Mouse (Mus musculus): ENCODE measurements around the gene Tti1.

The Tti1 gene

GRCm38 (mm10) chr2:158036953-158037352, 8.7 kb upstream of the Tti1 start:
- DNase-seq, result no peak

GRCm38 (mm10) chr2:158036408-158036807, 8.2 kb upstream of the Tti1 start:
- no peak for DNase-seq

GRCm38 (mm10) chr2:158035813-158036212, 7.6 kb upstream of the Tti1 start:
- DNase-seq, result no peak

- no peak for DNase-seq
These were observed 1.8 kb upstream of the Tti1 start for GRCm38 (mm10) chr2:158030007-158030406.

- no peak for DNase-seq
These were observed 329 bp downstream of the Tti1 start for GRCm38 (mm10) chr2:158027855-158028353.

GRCm38 (mm10) chr2:158017330-158017729, 10.9 kb downstream of the Tti1 start:
- no peak for DNase-seq

GRCm38 (mm10) chr2:158012608-158013007, 15.6 kb downstream of the Tti1 start:
- DNase-seq, result no peak

GRCm38 (mm10) chr2:158009373-158009772, 18.9 kb downstream of the Tti1 start:
- no peak for DNase-seq

- DNase-seq, result no peak
These were observed 22.6 kb downstream of the Tti1 start for GRCm38 (mm10) chr2:158005641-158006040.

- DNase-seq, result no peak
These were observed 23.6 kb downstream of the Tti1 start for GRCm38 (mm10) chr2:158004620-158005019.

- DNase-seq, result no peak
These were observed 29.4 kb downstream of the Tti1 start for GRCm38 (mm10) chr2:157998817-157999216.

- DNase-seq, result no peak
These were observed 35.7 kb downstream of the Tti1 start for GRCm38 (mm10) chr2:157992501-157992900.

- no peak for DNase-seq
These were observed 37.2 kb downstream of the Tti1 start for GRCm38 (mm10) chr2:157991026-157991425.

- DNase-seq, result no peak
These were observed 38.3 kb downstream of the Tti1 start for GRCm38 (mm10) chr2:157989946-157990345.

GRCm38 (mm10) chr2:157988416-157989190, 39.6 kb downstream of the Tti1 start:
- DNase-seq, result no peak

- DNase-seq, result no peak
These were observed 42.0 kb downstream of the Tti1 start for GRCm38 (mm10) chr2:157986235-157986634.

GRCm38 (mm10) chr2:157985611-157986010, 42.6 kb downstream of the Tti1 start:
- no peak for DNase-seq

- DNase-seq, result no peak
These were observed 45.0 kb downstream of the Tti1 start for GRCm38 (mm10) chr2:157983276-157983675.

- no peak for DNase-seq
These were observed 45.5 kb downstream of the Tti1 start for GRCm38 (mm10) chr2:157982727-157983126.

- no peak for DNase-seq
These were observed 49.0 kb downstream of the Tti1 start for GRCm38 (mm10) chr2:157979241-157979640.

GRCm38 (mm10) chr2:157975595-157975994, 52.6 kb downstream of the Tti1 start:
- DNase-seq, result no peak

- DNase-seq, result no peak
These were observed 53.4 kb downstream of the Tti1 start for GRCm38 (mm10) chr2:157974604-157975501.

- no peak for DNase-seq
These were observed 57.6 kb downstream of the Tti1 start for GRCm38 (mm10) chr2:157970669-157971068.

GRCm38 (mm10) chr2:157970124-157970523, 58.1 kb downstream of the Tti1 start:
- DNase-seq, result no peak
